Mouse (Mus musculus) myocyte (in vitro differentiated cells): ENCODE data around the gene Sdhaf1.

ENCODE experiments used
- CEBPB ChIP-seq: IDR thresholded peaks from 2 replicates; pipeline ENCODE4 v1.6.1; 2011; ENCODE audit warnings: mild to moderate bottlenecking, moderate library complexity; ENCODE audit not compliant: poor library complexity, insufficient read depth, severe bottlenecking
- E2F4 ChIP-seq: IDR thresholded peaks from one replicate; pipeline ENCODE4 v1.6.1; 2011; ENCODE audit warnings: mild to moderate bottlenecking, control low read depth, moderate library complexity; ENCODE audit not compliant: insufficient read depth
- MAX ChIP-seq: IDR thresholded peaks from one replicate; pipeline ENCODE4 v1.6.1; 2011; ENCODE audit warnings: low read depth, mild to moderate bottlenecking, control low read depth
- POLR2A ChIP-seq: IDR thresholded peaks from one replicate; pipeline ENCODE4 v1.6.1; 2011; ENCODE audit warnings: low read depth, mild to moderate bottlenecking, control low read depth, moderate library complexity; ENCODE audit not compliant: insufficient read length
- POLR2AphosphoS2 ChIP-seq: IDR thresholded peaks from one replicate; pipeline ENCODE4 v1.6.1; 2011; ENCODE audit warnings: low read depth, control low read depth; ENCODE audit not compliant: insufficient read length
- TCF12 ChIP-seq: IDR thresholded peaks from one replicate; pipeline ENCODE4 v1.6.1; 2011; ENCODE audit warnings: mild to moderate bottlenecking, control low read depth; ENCODE audit not compliant: poor library complexity, insufficient read depth, severe bottlenecking

DNA sequence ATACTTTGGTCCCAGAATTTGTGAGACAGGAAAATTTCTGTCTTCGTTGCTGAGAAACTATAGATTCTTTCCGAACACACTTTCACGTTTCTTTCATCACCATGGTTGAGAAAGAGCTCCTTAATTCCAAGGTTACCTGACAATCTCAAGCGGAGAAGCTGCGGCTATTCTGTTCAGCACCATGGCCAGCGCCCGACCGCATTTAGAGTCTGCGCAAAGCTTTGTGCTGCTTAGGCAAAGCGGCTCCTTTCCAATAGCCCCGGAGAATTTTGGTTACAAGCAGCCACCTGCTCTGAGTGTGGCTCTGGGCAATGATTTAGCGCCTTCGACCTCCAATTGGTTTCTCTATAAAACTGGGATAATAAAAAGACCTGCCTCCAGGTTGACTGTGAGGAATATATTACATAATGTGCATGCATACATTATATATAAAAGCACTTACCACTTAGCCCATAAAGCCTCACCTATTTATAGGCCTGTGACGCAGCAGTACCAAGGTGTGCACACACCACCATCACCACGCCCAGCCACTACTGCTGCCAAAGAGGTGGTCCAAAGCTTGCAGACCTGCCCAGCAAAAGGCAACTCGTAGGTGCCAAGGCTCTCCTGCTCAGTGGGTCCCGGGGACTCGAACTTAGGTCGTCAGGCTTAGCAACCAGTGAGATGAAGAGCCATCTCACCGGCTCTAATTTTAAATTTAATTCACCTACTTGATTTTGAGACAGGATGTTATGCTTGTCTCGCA, 23.1 kb upstream of the Sdhaf1 start:
- TF ChIP-seq POLR2A: no peak
- no peak for TF ChIP-seq POLR2AphosphoS2
- no peak for TF ChIP-seq MAX
- TF ChIP-seq E2F4: no peak
- TF ChIP-seq TCF12: no peak
- TF ChIP-seq CEBPB: no peak
